Mouse (Mus musculus): ENCODE results near the gene Olfr715.
"Not testable (repeated sequence)": the region's sequence is repeated elsewhere in the genome, so short reads cannot be mapped to it uniquely, and the experiment has no call there.

- TF ChIP-seq POLR2A (IDR thresholded peaks at IDR 0.05; ENCODE audit: insufficient read depth, low read length); CTCF (IDR thresholded peaks at IDR 0.05; ENCODE audit: low read depth, low read length): not testable (repeated sequence)
These were observed 7.1 kb upstream of the Olfr715 start, which contains the start of gene Olfr716 for GRCm38 (mm10) chr7:107138027-107138426.
